Mouse (Mus musculus): ENCODE measurements around the gene Ifngr2. TPM values are rescaled to one million over a fixed set of nuclear protein-coding genes. Genes with fewer than 3 reads are reported as not detected.

Gene Ifngr2
- total and polyA plus RNA-seq, 2 experiments from 2014 or later, result 75.1 to 141 TPM

GRCm38 (mm10) chr16:91599242-91599641, 52.4 kb downstream of the Ifngr2 start:
- DNase-seq (ENCODE audit: low spot score) (no peak), ATAC-seq (ENCODE audit: low FRiP score) (no peak)
- Histone ChIP-seq H3K9ac (replicated peaks; ENCODE audit: low read length, poor library complexity, severe bottlenecking) (no peak overlapping the region), H3K4me1 (ENCODE audit: insufficient read depth, low read length) (peaks cover 6% of the 10 kb centered on the region; the same call in 1 of the 2 replicates), H3K27me3 (ENCODE audit: insufficient read depth, low read length) (no peaks in the 10 kb centered on the region), H3K36me3 (ENCODE audit: insufficient read depth, low read length) (no peaks in the 10 kb centered on the region; the same call in 1 of the 2 replicates), H3K4me3 (ENCODE audit: low read depth, low read length) (no peak overlapping the region), H3K4me2 (ENCODE audit: low read depth, low read length, poor library complexity, severe bottlenecking) (no peak overlapping the region), H3K9me3 (ENCODE audit: low read length) (no peaks in the 10 kb centered on the region), H3K27ac (ENCODE audit: low read depth, low read length) (no peak overlapping the region)
- peak; percentile 29; the same call in 1 of the 2 replicates for TF ChIP-seq CTCF (IDR thresholded peaks at IDR 0.05)

GRCm38 (mm10) chr16:91601081-91601480, 54.2 kb downstream of the Ifngr2 start:
- no peak for ATAC-seq (ENCODE audit: low FRiP score)
- TF ChIP-seq CTCF (IDR thresholded peaks at IDR 0.05), result no peak
- H3K4me1 ChIP-seq (ENCODE audit: insufficient read depth, low read length), result no peaks in the 10 kb centered on the region; the same call in 1 of the 2 replicates
- no peaks in the 10 kb centered on the region for H3K27me3 ChIP-seq (ENCODE audit: insufficient read depth, low read length)
- no peak overlapping the region for H3K9ac ChIP-seq (replicated peaks; ENCODE audit: low read length, poor library complexity, severe bottlenecking)
- 79% methylated on average over 4 of the region's 4 CpGs for WGBS
- H3K27ac ChIP-seq (ENCODE audit: low read depth, low read length), result no peak overlapping the region
- DNase-seq (ENCODE audit: low spot score), result no peak
- H3K4me2 ChIP-seq (ENCODE audit: low read depth, low read length, poor library complexity, severe bottlenecking), result no peak overlapping the region
- H3K9me3 ChIP-seq (ENCODE audit: low read length), result no peaks in the 10 kb centered on the region
- H3K36me3 ChIP-seq (ENCODE audit: insufficient read depth, low read length), result no peaks in the 10 kb centered on the region
- H3K4me3 ChIP-seq (ENCODE audit: low read depth, low read length), result no peak overlapping the region

GRCm38 (mm10) chr16:91601693-91602092, 54.8 kb downstream of the Ifngr2 start:
- H3K9me3 ChIP-seq (ENCODE audit: low read length), result no peaks in the 10 kb centered on the region
- no peak overlapping the region for H3K9ac ChIP-seq (replicated peaks; ENCODE audit: low read length, poor library complexity, severe bottlenecking)
- DNase-seq (ENCODE audit: low spot score) (no peak), ATAC-seq (ENCODE audit: low FRiP score) (no peak)
- H3K36me3 ChIP-seq (ENCODE audit: insufficient read depth, low read length), result no peaks in the 10 kb centered on the region
- H3K4me2 ChIP-seq (ENCODE audit: low read depth, low read length, poor library complexity, severe bottlenecking), result no peak overlapping the region
- no peak overlapping the region for H3K4me3 ChIP-seq (ENCODE audit: low read depth, low read length)
- no peaks in the 10 kb centered on the region for H3K27me3 ChIP-seq (ENCODE audit: insufficient read depth, low read length)
- no peaks in the 10 kb centered on the region for H3K4me1 ChIP-seq (ENCODE audit: insufficient read depth, low read length)
- H3K27ac ChIP-seq (ENCODE audit: low read depth, low read length), result no peak overlapping the region
- WGBS, result 82% methylated on average over 9 of the region's 9 CpGs
- no peak for TF ChIP-seq CTCF (IDR thresholded peaks at IDR 0.05)

- Histone ChIP-seq H3K36me3 (ENCODE audit: insufficient read depth, low read length) (no peaks in the 10 kb centered on the region), H3K9me3 (ENCODE audit: low read length) (no peaks in the 10 kb centered on the region), H3K4me2 (ENCODE audit: low read depth, low read length, poor library complexity, severe bottlenecking) (no peak overlapping the region), H3K27ac (ENCODE audit: low read depth, low read length) (no peak overlapping the region), H3K4me3 (ENCODE audit: low read depth, low read length) (no peak overlapping the region), H3K4me1 (ENCODE audit: insufficient read depth, low read length) (no peaks in the 10 kb centered on the region), H3K9ac (replicated peaks; ENCODE audit: low read length, poor library complexity, severe bottlenecking) (no peak overlapping the region), H3K27me3 (ENCODE audit: insufficient read depth, low read length) (no peaks in the 10 kb centered on the region)
- ATAC-seq (ENCODE audit: low FRiP score), result no peak
- TF ChIP-seq CTCF (IDR thresholded peaks at IDR 0.05), result no peak
- DNase-seq (ENCODE audit: low spot score), result no peak
- 76% methylated on average over 6 of the region's 6 CpGs for WGBS
Observed at GRCm38 (mm10) chr16:91605156-91605555, 58.3 kb downstream of the Ifngr2 start.

GRCm38 (mm10) chr16:91606958-91607357, 60.1 kb downstream of the Ifngr2 start:
- H3K4me3 ChIP-seq (ENCODE audit: low read depth, low read length), result no peak overlapping the region

GRCm38 (mm10) chr16:91609501-91610245, 62.8 kb downstream of the Ifngr2 start:
- Histone ChIP-seq H3K4me3 (ENCODE audit: low read depth, low read length) (no peak overlapping the region), H3K27me3 (ENCODE audit: insufficient read depth, low read length) (no peaks in the 10 kb centered on the region), H3K27ac (ENCODE audit: low read depth, low read length) (no peak overlapping the region), H3K36me3 (ENCODE audit: insufficient read depth, low read length) (no peaks in the 10 kb centered on the region), H3K9me3 (ENCODE audit: low read length) (no peaks in the 10 kb centered on the region), H3K9ac (replicated peaks; ENCODE audit: low read length, poor library complexity, severe bottlenecking) (no peak overlapping the region), H3K4me2 (ENCODE audit: low read depth, low read length, poor library complexity, severe bottlenecking) (no peak overlapping the region), H3K4me1 (ENCODE audit: insufficient read depth, low read length) (no peaks in the 10 kb centered on the region)
- DNase-seq (ENCODE audit: low spot score) (peak; percentile 15), ATAC-seq (ENCODE audit: low FRiP score) (no peak)
- 74% methylated on average over 9 of the region's 9 CpGs for WGBS
- TF ChIP-seq CTCF (IDR thresholded peaks at IDR 0.05), result no peak

More at GRCm38 (mm10) chr16:91606958-91607357, 60.1 kb downstream of the Ifngr2 start:
- ATAC-seq (ENCODE audit: low FRiP score) (no peak), DNase-seq (ENCODE audit: low spot score) (no peak)
- Histone ChIP-seq H3K27me3 (ENCODE audit: insufficient read depth, low read length) (no peaks in the 10 kb centered on the region), H3K9me3 (ENCODE audit: low read length) (no peaks in the 10 kb centered on the region), H3K27ac (ENCODE audit: low read depth, low read length) (no peak overlapping the region), H3K4me1 (ENCODE audit: insufficient read depth, low read length) (no peaks in the 10 kb centered on the region), H3K4me2 (ENCODE audit: low read depth, low read length, poor library complexity, severe bottlenecking) (no peak overlapping the region), H3K36me3 (ENCODE audit: insufficient read depth, low read length) (no peaks in the 10 kb centered on the region), H3K9ac (replicated peaks; ENCODE audit: low read length, poor library complexity, severe bottlenecking) (no peak overlapping the region)
- 94% methylated on average over 8 of the region's 8 CpGs for WGBS
- TF ChIP-seq CTCF (IDR thresholded peaks at IDR 0.05), result no peak

All from midbrain, postnatal 0 days (tissue).